Mouse (Mus musculus): ENCODE measurements around the gene Slfn9.

GRCm38 (mm10) chr11:83039796-83040195, 48.2 kb upstream of the Slfn9 start:
- TF ChIP-seq CTCF (IDR thresholded peaks at IDR 0.05; ENCODE audit: extremely low read depth, insufficient read length, insufficient replicate concordance, low read depth, low read length) (no peak), POLR2A (IDR thresholded peaks at IDR 0.05; ENCODE audit: low read depth, low read length) (no peak)
